Mouse (Mus musculus): Measurements from ENCODE around the gene Vmn2r90. TPM values are rescaled to one million over a fixed set of nuclear protein-coding genes. Genes with fewer than 3 reads are reported as not detected.
"Not testable (repeated sequence)": the region's sequence is repeated elsewhere in the genome, so short reads cannot be mapped to it uniquely, and the experiment has no call there.

Vmn2r90 gene
- not detected for total RNA-seq (2021)
- long read RNA-seq, experiment 1 = 0 reads
- long read RNA-seq, experiment 2 = 0 reads

- no peak for DNase-seq (ENCODE audit: low spot score in 2 of 2)
Observed at GRCm38 (mm10) chr17:17703447-17703846, at the start of gene Vmn2r90. Vmn2r90 (plus strand) TSS chr17:17703747.

- DNase-seq (ENCODE audit: low spot score in 2 of 2) = no peak
Observed at GRCm38 (mm10) chr17:17654997-17655828, 48.3 kb upstream of the Vmn2r90 start.

GRCm38 (mm10) chr17:17655829-17656176 lies 47.7 kb upstream of the Vmn2r90 start:
- no peak for DNase-seq (ENCODE audit: low spot score in 2 of 2)

GRCm38 (mm10) chr17:17678781-17679180 lies 24.8 kb upstream of the Vmn2r90 start:
- DNase-seq (ENCODE audit: low spot score in 2 of 2) = no peak

GRCm38 (mm10) chr17:17690659-17691058 lies 12.9 kb upstream of the Vmn2r90 start:
- no peak for DNase-seq (ENCODE audit: low spot score in 2 of 2)

GRCm38 (mm10) chr17:17732396-17732795 lies 28.8 kb downstream of the Vmn2r90 start:
- not testable (repeated sequence) for DNase-seq (ENCODE audit: low spot score in 2 of 2)

- no peak for DNase-seq (ENCODE audit: low spot score in 2 of 2)
Observed at GRCm38 (mm10) chr17:17738635-17739034, 35.1 kb downstream of the Vmn2r90 start.

GRCm38 (mm10) chr17:17739300-17739699 lies 35.8 kb downstream of the Vmn2r90 start:
- not testable (repeated sequence) for DNase-seq (ENCODE audit: low spot score in 2 of 2)

GRCm38 (mm10) chr17:17739936-17740335 lies 36.4 kb downstream of the Vmn2r90 start:
- not testable (repeated sequence) for DNase-seq (ENCODE audit: low spot score in 2 of 2)

GRCm38 (mm10) chr17:17741516-17741915 lies 38.0 kb downstream of the Vmn2r90 start:
- DNase-seq (ENCODE audit: low spot score in 2 of 2) = not testable (repeated sequence)

GRCm38 (mm10) chr17:17749371-17749770 lies 45.8 kb downstream of the Vmn2r90 start:
- DNase-seq (ENCODE audit: low spot score in 2 of 2) = peak; percentile 56 to 78

GRCm38 (mm10) chr17:17762614-17763293 lies 59.2 kb downstream of the Vmn2r90 start:
- no peak for DNase-seq (ENCODE audit: low spot score in 2 of 2)

- no peak for DNase-seq (ENCODE audit: low spot score in 2 of 2)
Observed at GRCm38 (mm10) chr17:17764206-17764605, 60.7 kb downstream of the Vmn2r90 start.

GRCm38 (mm10) chr17:17766481-17766880 lies 62.9 kb downstream of the Vmn2r90 start:
- DNase-seq (ENCODE audit: low spot score in 2 of 2) = peak in 1 of 2 experiments; percentile 61

Other genes starting within 250 kb of the Vmn2r90 start
- 10 to 100 TPM; 91.2 to 95.3 TPM for gene Lnpep, start 78.7 kb upstream of the Vmn2r90 start, total RNA-seq (2021)
- 100 to 1,000 TPM in 1 of 2 experiments, 10 to 100 TPM in 1; 91.4 to 104 TPM for gene Spaca6, start 123.4 kb downstream of the Vmn2r90 start, total RNA-seq (2021)
- gene Has1, start 151.5 kb downstream of the Vmn2r90 start, total RNA-seq (2021) = under 1 TPM; 0.25 to 0.45 TPM
- gene Fpr1, start 180.2 kb downstream of the Vmn2r90 start, total RNA-seq (2021) = not detected
- not detected for gene Fpr2, start 184.1 kb downstream of the Vmn2r90 start, total RNA-seq (2021)
- gene Fpr3, start 184.1 kb downstream of the Vmn2r90 start, total RNA-seq (2021) = not detected